Mouse (Mus musculus): ENCODE results near the gene Rnf146. TPM values are rescaled to one million over a fixed set of nuclear protein-coding genes. Genes with fewer than 3 reads are reported as not detected.

Gene Rnf146
- total RNA-seq, 1 experiment from 2014 or later = 46.9 TPM

Other genes with a start within 250 kb of the Rnf146 start
- 4.9 and 7.9 TPM in 2 replicates for gene Soga3, start 218.6 kb downstream of the Rnf146 start, total RNA-seq (2021)
- 0.86 TPM in 1 of 2 replicates, not detected in the other for gene Gm49353, start 163.5 kb downstream of the Rnf146 start, total RNA-seq (2021)
- gene 9330159F19Rik, start 150.8 kb downstream of the Rnf146 start, total RNA-seq (2021) = 3.5 and 3.6 TPM in 2 replicates
- 52.3 and 71.0 TPM in 2 replicates for gene Echdc1, start 49.3 kb downstream of the Rnf146 start, total RNA-seq (2021)
- gene Rspo3, start 173.4 kb upstream of the Rnf146 start, total RNA-seq (2021) = 9.0 and 9.5 TPM in 2 replicates

Data from adrenal gland, postnatal 14 days (tissue).